Mouse (Mus musculus) lung, adult 2 months (tissue): ENCODE measurements around the gene Hsd11b1.

Source experiments
- CTCF ChIP-seq: fragments of 200-500 bp; IDR thresholded peaks from 2 replicates; pipeline ENCODE4 v1.5.1; 2011; ENCODE audit warnings: mild to moderate bottlenecking, low read length, control low read depth; ENCODE audit not compliant: insufficient read depth
- POLR2A ChIP-seq: fragments of 200-500 bp; IDR thresholded peaks from 2 replicates; pipeline ENCODE4 v1.6.1; 2011; ENCODE audit warnings: low read depth, mild to moderate bottlenecking, control low read depth, low read length, borderline replicate concordance; ENCODE audit errors: extremely low read depth

- TF ChIP-seq CTCF (no peak), POLR2A (no peak)
Measured at GRCm38 (mm10) chr1:193303096-193303495, 39.2 kb upstream of the Hsd11b1 start.
